Mouse (Mus musculus) heart, embryonic 16.5 days (tissue): Measurements from ENCODE around the gene Lbr. TPM values are rescaled to one million over a fixed set of nuclear protein-coding genes. Genes with fewer than 3 reads are reported as not detected.
"Not testable (repeated sequence)": the region's sequence is repeated elsewhere in the genome, so short reads cannot be mapped to it uniquely, and the experiment has no call there.

Source experiments
- ATAC-seq: fragments of 200-750 bp; cut with Nextera tagmentation; replicated peaks from 2 replicates; pipeline ENCODE4 v1.8.0; 2017; ENCODE audit warnings: moderate number of reproducible peaks; ENCODE audit not compliant: insufficient read depth, low FRiP score; ENCODE audit errors: extremely low read depth
- H3K27ac ChIP-seq: fragments of 300-500 bp; sonication (generic); 2 replicates; pipeline ENCODE4 v1.5.1; 2014; ENCODE audit warnings: mild to moderate bottlenecking, low read length, control low read depth, moderate library complexity
- H3K27me3 ChIP-seq: fragments of 300-500 bp; sonication (generic); 2 replicates; pipeline ENCODE4 v1.6.1; 2014; ENCODE audit warnings: low read length, mixed read lengths; ENCODE audit not compliant: control insufficient read depth, insufficient read depth
- H3K36me3 ChIP-seq: fragments of 300-500 bp; sonication (generic); 2 replicates; pipeline ENCODE4 v1.6.1; 2014; ENCODE audit not compliant: control insufficient read depth, insufficient read depth
- H3K4me1 ChIP-seq: fragments of 300-500 bp; sonication (generic); 2 replicates; pipeline ENCODE4 v1.6.1; 2014; ENCODE audit warnings: low read length, mixed read lengths; ENCODE audit not compliant: control insufficient read depth, insufficient read depth
- H3K4me2 ChIP-seq: fragments of 300-500 bp; sonication (generic); 2 replicates; pipeline ENCODE4 v1.6.1; 2014; ENCODE audit warnings: low read depth, mild to moderate bottlenecking, control low read depth, low read length
- H3K4me3 ChIP-seq: fragments of 300-500 bp; sonication (generic); 2 replicates; pipeline ENCODE4 v1.5.1; 2014; ENCODE audit warnings: mild to moderate bottlenecking, control low read depth, low read length
- H3K9ac ChIP-seq: fragments of 300-500 bp; sonication (generic); 2 replicates; pipeline ENCODE4 v1.6.1; 2014; ENCODE audit warnings: low read length, control low read depth
- H3K9me3 ChIP-seq: fragments of 300-500 bp; sonication (generic); replicated peaks from 2 replicates; pipeline ENCODE4 v1.6.1; 2016; ENCODE audit warnings: low read length; ENCODE audit not compliant: control insufficient read depth
- WGBS: fragments of 180-500 bp; shearing (Covaris S2); extraction: QIAGEN DNeasy Blood & Tissue Kit; methylation state at CpG from one replicate; pipeline ENCODE4 v1.1.7; 2014; 5-methylcytosine and 5-hydroxymethylcytosine counted together
- polyA plus RNA-seq: library from polyadenylated mRNA; unstranded; fragments of >200 nt; fragmentation: Nextera tagmentation; extraction: Ambion mirVana; gene quantifications from 2 replicates; pipeline ENCODE4 v1.2.1, GENCODE M21; 2015

Gene Lbr
- polyA plus RNA-seq, 1 experiment from 2014 or later, result 92.6 TPM

- ATAC-seq, result no peak
- 89% methylated on average over 7 of the region's 7 CpGs for WGBS
- H3K4me2 ChIP-seq, result no peak overlapping the region
Observed at GRCm38 (mm10) chr1:181826716-181827115, 16.1 kb downstream of the Lbr start.

GRCm38 (mm10) chr1:181811481-181812223, 31.2 kb downstream of the Lbr start:
- Histone ChIP-seq H3K4me1 (no peaks in the 10 kb centered on the region), H3K4me3 (no peak overlapping the region), H3K27ac (no peak overlapping the region), H3K9me3 (no peaks in the 10 kb centered on the region), H3K27me3 (no peaks in the 10 kb centered on the region), H3K36me3 (peaks cover 20% of the 10 kb centered on the region), H3K4me2 (no peak overlapping the region), H3K9ac (no peak overlapping the region)
- 87% methylated on average over 18 of the region's 18 CpGs for WGBS
- ATAC-seq, result no peak

More at GRCm38 (mm10) chr1:181826716-181827115, 16.1 kb downstream of the Lbr start:
- H3K36me3 ChIP-seq, result peaks cover 60% of the 10 kb centered on the region
- H3K27ac ChIP-seq, result no peak overlapping the region
- H3K4me3 ChIP-seq, result no peak overlapping the region
- H3K9me3 ChIP-seq, result no peaks in the 10 kb centered on the region
- H3K4me1 ChIP-seq, result no peaks in the 10 kb centered on the region
- H3K27me3 ChIP-seq, result no peaks in the 10 kb centered on the region
- no peak overlapping the region for H3K9ac ChIP-seq

GRCm38 (mm10) chr1:181800667-181801066, 42.2 kb downstream of the Lbr start:
- H3K4me3 ChIP-seq, result no peak overlapping the region
- no peaks in the 10 kb centered on the region for H3K36me3 ChIP-seq
- H3K27me3 ChIP-seq, result no peaks in the 10 kb centered on the region
- ATAC-seq, result no peak
- 60% methylated on average over 4 of the region's 4 CpGs for WGBS
- H3K4me2 ChIP-seq, result no peak overlapping the region
- H3K27ac ChIP-seq, result no peak overlapping the region
- H3K4me1 ChIP-seq, result no peaks in the 10 kb centered on the region
- H3K9me3 ChIP-seq, result no peaks in the 10 kb centered on the region
- no peak overlapping the region for H3K9ac ChIP-seq

GRCm38 (mm10) chr1:181799911-181800310, 42.9 kb downstream of the Lbr start:
- H3K27ac ChIP-seq, result no peak overlapping the region
- H3K4me3 ChIP-seq, result no peak overlapping the region
- H3K27me3 ChIP-seq, result no peaks in the 10 kb centered on the region
- no peaks in the 10 kb centered on the region for H3K36me3 ChIP-seq
- no peak for ATAC-seq
- no peaks in the 10 kb centered on the region for H3K4me1 ChIP-seq
- H3K9me3 ChIP-seq, result no peaks in the 10 kb centered on the region
- WGBS, result 60% methylated on average over 3 of the region's 3 CpGs
- no peak overlapping the region for H3K4me2 ChIP-seq
- no peak overlapping the region for H3K9ac ChIP-seq

GRCm38 (mm10) chr1:181793541-181793940, 49.3 kb downstream of the Lbr start:
- peaks cover 3% of the 10 kb centered on the region; the same call in 1 of the 2 replicates for H3K4me1 ChIP-seq
- H3K4me2 ChIP-seq, result no peak overlapping the region
- no peaks in the 10 kb centered on the region for H3K36me3 ChIP-seq
- WGBS, result 30% methylated on average over 2 of the region's 2 CpGs
- H3K27ac ChIP-seq, result peak overlapping the region; percentile 66
- H3K9ac ChIP-seq, result no peak overlapping the region
- no peak overlapping the region for H3K4me3 ChIP-seq
- H3K27me3 ChIP-seq, result no peaks in the 10 kb centered on the region
- H3K9me3 ChIP-seq, result no peaks in the 10 kb centered on the region
- peak; percentile 69 for ATAC-seq

- no peak overlapping the region for H3K27ac ChIP-seq
Observed at GRCm38 (mm10) chr1:181789952-181790351, 52.9 kb downstream of the Lbr start.

GRCm38 (mm10) chr1:181782600-181782999, 60.2 kb downstream of the Lbr start:
- WGBS, result 93% methylated on average over 11 of the region's 11 CpGs
- H3K36me3 ChIP-seq, H3K4me2 ChIP-seq: not testable (repeated sequence)

More at GRCm38 (mm10) chr1:181789952-181790351, 52.9 kb downstream of the Lbr start:
- Histone ChIP-seq H3K9ac (no peak overlapping the region), H3K4me1 (peaks cover 3% of the 10 kb centered on the region; the same call in 1 of the 2 replicates), H3K4me3 (no peak overlapping the region), H3K4me2 (no peak overlapping the region), H3K36me3 (no peaks in the 10 kb centered on the region), H3K27me3 (no peaks in the 10 kb centered on the region), H3K9me3 (peaks cover 2% of the 10 kb centered on the region; the same call in 1 of the 2 replicates)
- no peak for ATAC-seq
- 33% methylated on average over 6 of the region's 6 CpGs for WGBS

GRCm38 (mm10) chr1:181776541-181776940, 66.3 kb downstream of the Lbr start:
- no peak for ATAC-seq
- no peaks in the 10 kb centered on the region for H3K9me3 ChIP-seq
- H3K27me3 ChIP-seq, result no peaks in the 10 kb centered on the region
- H3K4me3 ChIP-seq, result no peak overlapping the region
- H3K36me3 ChIP-seq, result no peaks in the 10 kb centered on the region
- no peak overlapping the region for H3K4me2 ChIP-seq
- no peak overlapping the region for H3K27ac ChIP-seq
- H3K9ac ChIP-seq, result no peak overlapping the region
- 68% methylated on average over 1 of the region's 1 CpGs for WGBS
- no peaks in the 10 kb centered on the region for H3K4me1 ChIP-seq

More at GRCm38 (mm10) chr1:181782600-181782999, 60.2 kb downstream of the Lbr start:
- not testable (repeated sequence) for H3K4me1 ChIP-seq, H3K9ac ChIP-seq, H3K4me3 ChIP-seq, H3K9me3 ChIP-seq, ATAC-seq, H3K27ac ChIP-seq, H3K27me3 ChIP-seq

GRCm38 (mm10) chr1:181771871-181772270, 71.0 kb downstream of the Lbr start:
- H3K4me1 ChIP-seq, result no peaks in the 10 kb centered on the region
- no peaks in the 10 kb centered on the region for H3K9me3 ChIP-seq
- H3K4me2 ChIP-seq, result no peak overlapping the region
- H3K4me3 ChIP-seq, result no peak overlapping the region
- H3K27ac ChIP-seq, result no peak overlapping the region
- ATAC-seq, result no peak
- no peaks in the 10 kb centered on the region for H3K27me3 ChIP-seq
- H3K36me3 ChIP-seq, result no peaks in the 10 kb centered on the region
- WGBS, result 92% methylated on average over 3 of the region's 3 CpGs
- H3K9ac ChIP-seq, result no peak overlapping the region
